Mouse (Mus musculus) CH12.LX (cell line): ENCODE data around the gene Cyp24a1. TPM values are rescaled to one million over a fixed set of nuclear protein-coding genes. Genes with fewer than 3 reads are reported as not detected.

Experiments used
- DNase-seq: peaks from one replicate; pipeline ENCODE4 v3.0.0-alpha.2; 2013; ENCODE audit errors: extremely low read depth
- H3K27ac ChIP-seq: 2 replicates; pipeline ENCODE4 v1.5.1; 2012; ENCODE audit warnings: low read depth, mild to moderate bottlenecking, control low read depth, moderate library complexity; ENCODE audit not compliant: insufficient read depth
- H3K27me3 ChIP-seq: replicated peaks from 2 replicates; pipeline ENCODE3; 2012; ENCODE audit warnings: inconsistent platforms
- H3K36me3 ChIP-seq, 2 experiments: replicated peaks in 1 of 2; 2 replicates each; pipeline versions ENCODE3 to v1.6.1; 2012; ENCODE audit warnings: inconsistent platforms in 1 of 2, low read length in 1 of 2, mild to moderate bottlenecking in 1 of 2, mixed read lengths in 1 of 2, moderate library complexity in 1 of 2; ENCODE audit not compliant: control insufficient read depth in 1 of 2, insufficient read depth in 1 of 2
- H3K4me1 ChIP-seq, 2 experiments: 2 replicates each; pipeline ENCODE4 v1.6.1; 2012; ENCODE audit warnings: inconsistent platforms in 1 of 2, moderate library complexity in 1 of 2; ENCODE audit not compliant: insufficient read depth in 2 of 2, control insufficient read depth in 1 of 2
- H3K4me2 ChIP-seq: 2 replicates; pipeline ENCODE4 v1.6.1; 2012; ENCODE audit warnings: low read depth, mild to moderate bottlenecking, control low read depth; ENCODE audit not compliant: poor library complexity, insufficient read depth, severe bottlenecking
- H3K4me3 ChIP-seq, 3 experiments: fragments of 150-350 bp in 1 of 3; sonication (generic) in 1 of 3; replicated peaks in 1 of 3; 2 replicates each; pipeline versions ENCODE3 to v1.5.1; 2011 to 2012; ENCODE audit warnings: low read depth in 2 of 3, low read length in 2 of 3, mild to moderate bottlenecking in 2 of 3, moderate library complexity in 2 of 3, control low read depth in 1 of 3, improper control_type of control experiment in 1 of 3, inconsistent platforms in 1 of 3, mixed read lengths in 1 of 3; ENCODE audit not compliant: poor library complexity in 1 of 3
- H3K79me2 ChIP-seq: replicated peaks from 2 replicates; pipeline ENCODE4 v1.6.1; 2012; ENCODE audit warnings: mild to moderate bottlenecking, moderate library complexity; ENCODE audit not compliant: control insufficient read depth, poor library complexity, insufficient read depth, severe bottlenecking; ENCODE audit errors: extremely low read depth
- H3K9ac ChIP-seq: 2 replicates; pipeline ENCODE4 v1.6.1; 2012; ENCODE audit warnings: low read depth, mild to moderate bottlenecking, control low read depth, moderate library complexity; ENCODE audit not compliant: insufficient read depth
- H3K9me3 ChIP-seq: replicated peaks from 2 replicates; pipeline ENCODE3; 2012; ENCODE audit warnings: low read length, inconsistent platforms, mixed read lengths
- CHD2 ChIP-seq: IDR thresholded peaks from 2 replicates; pipeline ENCODE4 v1.6.1; 2011; ENCODE audit warnings: low read length, improper control_type of control experiment
- CTCF ChIP-seq, 2 experiments: IDR thresholded peaks in 1 of 2; conservative IDR thresholded peaks in 1 of 2; 2 replicates each; pipeline ENCODE4 v1.5.1; 2011 to 2012; ENCODE audit warnings: low read depth in 2 of 2, low read length in 2 of 2, improper control_type of control experiment in 1 of 2, inconsistent platforms in 1 of 2, mild to moderate bottlenecking in 1 of 2, moderate library complexity in 1 of 2
- GABPA ChIP-seq: IDR thresholded peaks from 2 replicates; pipeline ENCODE4 v1.6.1; 2012; ENCODE audit warnings: low read depth, low read length, improper control_type of control experiment, inconsistent platforms; ENCODE audit not compliant: insufficient replicate concordance
- KAT2A ChIP-seq: IDR thresholded peaks from 2 replicates; pipeline ENCODE4 v1.6.1; 2012; ENCODE audit warnings: low read length, improper control_type of control experiment, inconsistent platforms; ENCODE audit not compliant: insufficient replicate concordance
- MAFK ChIP-seq: IDR thresholded peaks from 2 replicates; pipeline ENCODE4 v1.6.1; 2011; ENCODE audit warnings: low read length, improper control_type of control experiment; ENCODE audit not compliant: insufficient replicate concordance
- MAX ChIP-seq: IDR thresholded peaks from 2 replicates; pipeline ENCODE4 v1.6.1; 2011; ENCODE audit warnings: low read length, improper control_type of control experiment
- MAZ ChIP-seq: IDR thresholded peaks from 2 replicates; pipeline ENCODE4 v1.6.1; 2012; ENCODE audit warnings: low read depth, mild to moderate bottlenecking, inconsistent platforms, low read length, improper control_type of control experiment, moderate library complexity
- MEF2A ChIP-seq: IDR thresholded peaks from 2 replicates; pipeline ENCODE4 v1.6.1; 2014; ENCODE audit warnings: low read depth, mild to moderate bottlenecking, inconsistent platforms, low read length, improper control_type of control experiment, borderline replicate concordance
- MYC ChIP-seq: IDR thresholded peaks from 2 replicates; pipeline ENCODE4 v1.6.1; 2011; ENCODE audit warnings: low read depth, mild to moderate bottlenecking, improper control_type of control experiment, low read length
- RAD21 ChIP-seq: IDR thresholded peaks from 2 replicates; pipeline ENCODE4 v1.6.1; 2011; ENCODE audit warnings: low read depth, mild to moderate bottlenecking, low read length, improper control_type of control experiment, moderate library complexity
- SMC3 ChIP-seq: IDR thresholded peaks from 2 replicates; pipeline ENCODE4 v1.6.1; 2011; ENCODE audit warnings: low read depth, low read length, improper control_type of control experiment
- USF1 ChIP-seq: IDR thresholded peaks from 2 replicates; pipeline ENCODE4 v1.6.1; 2014; ENCODE audit warnings: low read depth, mild to moderate bottlenecking, inconsistent platforms, low read length, improper control_type of control experiment
- dilution Hi-C: fragments of 300-500 bp; cut with MboI; formaldehyde crosslinking; loops from 2 replicates; pipeline ENCODE4 v1.14.3; 2020; ENCODE audit warnings: low sequenced_read_pairs; ENCODE audit not compliant: extremely low pct_unique_long_range_greater_than_20kb, extremely low pct_ligation_motif_present
- in situ Hi-C: fragments of 300-500 bp; cut with MboI; formaldehyde crosslinking; loops from 3 replicates; pipeline ENCODE4 v1.14.3; 2019; ENCODE audit warnings: low sequenced_read_pairs, low pct_ligation_motif_present, low pct_unique_long_range_greater_than_20kb, mixed read lengths
- polyA plus RNA-seq: library from polyadenylated mRNA; unstranded; fragments of >175 nt; gene quantifications from 2 replicates; pipeline ENCODE4 v1.2.1, GENCODE M21; 2012; ENCODE audit warnings: low read depth; ENCODE audit not compliant: insufficient read length
- total RNA-seq, 2 experiments: library from RNA; depleted of rRNA; stranded (reverse); fragments of 300-350 nt in 1 of 2; fragments of >200 nt in 1 of 2; gene quantifications; 2 replicates each; pipeline ENCODE4 v1.2.3; 2012 to 2014

Gene Cyp24a1
- total and polyA plus RNA-seq, 3 experiments: not detected

- Histone ChIP-seq H3K36me3 (no peaks in the 10 kb centered on the region), H3K27ac (no peak overlapping the region), H3K9ac (no peak overlapping the region), H3K9me3 (no peaks in the 10 kb centered on the region), H3K79me2 (no peaks in the 10 kb centered on the region), H3K4me1 (no peaks in the 10 kb centered on the region), H3K4me3 (no peak overlapping the region), H3K4me2 (no peak overlapping the region; the same call in 1 of the 2 replicates), H3K27me3 (peaks cover 83% of the 10 kb centered on the region)
- in situ Hi-C loops (no loop called here), dilution Hi-C loops (no loop called here)
- DNase-seq: peak; percentile 23
- TF ChIP-seq GABPA (no peak), MYC (no peak), MAZ (no peak), MEF2A (no peak), RAD21 (peak; percentile 30), KAT2A (no peak), MAX (no peak), CTCF (conservative IDR thresholded peaks at IDR 0.05 in 1 of 2, IDR thresholded peaks at IDR 0.05 in 1 of 2; ENCODE audit: low read depth in 2 of 2, low read length in 2 of 2) (peak; percentile 52 to 68; a peak in 3 of 4 replicates), SMC3 (peak; percentile 48), CHD2 (no peak), USF1 (no peak)
These were observed 8.9 kb downstream of the Cyp24a1 start for GRCm38 (mm10) chr2:170487890-170488502.

- Histone ChIP-seq H3K27ac (no peak overlapping the region), H3K4me2 (no peak overlapping the region), H3K79me2 (no peaks in the 10 kb centered on the region), H3K27me3 (peaks cover 77% of the 10 kb centered on the region), H3K4me3 (no peak overlapping the region), H3K9ac (no peak overlapping the region), H3K9me3 (no peaks in the 10 kb centered on the region), H3K4me1 (no peaks in the 10 kb centered on the region), H3K36me3 (no peaks in the 10 kb centered on the region)
- dilution Hi-C loops: no loop called here
- no peak for DNase-seq
- no peak for TF ChIP-seq MYC
- in situ Hi-C loops: no loop called here
These were observed 9.7 kb downstream of the Cyp24a1 start for GRCm38 (mm10) chr2:170487202-170487601.

GRCm38 (mm10) chr2:170483914-170484313, 13.0 kb downstream of the Cyp24a1 start:
- no peak overlapping the region for H3K9ac ChIP-seq
- no peaks in the 10 kb centered on the region for H3K36me3 ChIP-seq
- TF ChIP-seq MAX: peak; percentile 59
- TF ChIP-seq MAFK: no peak
- no peak overlapping the region for H3K27ac ChIP-seq
- no peak overlapping the region for H3K4me2 ChIP-seq
- dilution Hi-C loops: no loop called here
- H3K4me1 ChIP-seq: no peaks in the 10 kb centered on the region
- DNase-seq: no peak
- no peaks in the 10 kb centered on the region for H3K9me3 ChIP-seq
- H3K4me3 ChIP-seq: no peak overlapping the region
- in situ Hi-C loops: no loop called here
- peaks cover 69% of the 10 kb centered on the region for H3K27me3 ChIP-seq
- no peaks in the 10 kb centered on the region for H3K79me2 ChIP-seq
